15 mouse cellular contexts compared by ENCODE assay signal in genomic region chr1:90801067-90801466, GRCm38 (mm10). TPM values are rescaled to one million over a fixed set of nuclear protein-coding genes. Genes with fewer than 3 reads are reported as not detected.
"Had no signal": no experiment of that assay in that cellular context is flagged by ENCODE, and none has a peak within 500 bp of the region (broad histone marks: within the 10 kb centered on the region; RNA-seq: fewer than 3 reads in every experiment).

No protein-coding gene starts in this region.

- DNase-seq: kidney, adult 2 months; kidney, postnatal 14 days; left cerebral cortex, postnatal 4 days; lung, embryonic 14.5 days; retina, postnatal 1 day; right cerebral cortex, postnatal 4 days; spleen, adult 18-20 months; thymus, adult 2 months; thymus, postnatal 25 days had no signal

- H3K9ac ChIP-seq: intestine, embryonic 15.5 days; kidney, embryonic 15.5 days; lung, embryonic 14.5 days; midbrain, embryonic 12.5 days; neural tube, embryonic 13.5 days had no signal

- H3K36me3 ChIP-seq: midbrain, embryonic 12.5 days; neural tube, embryonic 13.5 days had no signal

- H3K27ac ChIP-seq: intestine, embryonic 15.5 days; kidney, embryonic 15.5 days; midbrain, embryonic 12.5 days; neural tube, embryonic 13.5 days had no signal

- H3K4me2 ChIP-seq: intestine, embryonic 15.5 days; kidney, embryonic 15.5 days; lung, embryonic 14.5 days; midbrain, embryonic 12.5 days; neural tube, embryonic 13.5 days had no signal

- H3K4me1 ChIP-seq: intestine, embryonic 15.5 days; kidney, embryonic 15.5 days; midbrain, embryonic 12.5 days; neural tube, embryonic 13.5 days had no signal

- ATAC-seq: intestine, embryonic 15.5 days; midbrain, embryonic 16.5 days had no signal

- H3K4me3 ChIP-seq: intestine, embryonic 15.5 days; kidney, embryonic 15.5 days; midbrain, embryonic 12.5 days; neural tube, embryonic 13.5 days had no signal

- H3K9me3 ChIP-seq: intestine, embryonic 15.5 days; kidney, embryonic 15.5 days; midbrain, embryonic 12.5 days; neural tube, embryonic 13.5 days had no signal

- H3K27me3 ChIP-seq: intestine, embryonic 15.5 days; kidney, embryonic 15.5 days; midbrain, embryonic 12.5 days; neural tube, embryonic 13.5 days had no signal

RNA-seq across cellular contexts. Expression of gene Col6a3, which starts 42.7 kb away (rescaled TPM):
- total RNA-seq: megakaryocyte-erythroid progenitor cell, adult 5-6 weeks had no signal
